Mouse (Mus musculus) liver, embryonic 14.5 days (tissue): ENCODE results near the gene Dnajb13.

Experiments used
- CTCF ChIP-seq: IDR thresholded peaks from 2 replicates; pipeline ENCODE4 v1.5.1; 2016; ENCODE audit warnings: antibody characterized with exemption, low read depth, control low read depth
- EP300 ChIP-seq: IDR thresholded peaks from 2 replicates; pipeline ENCODE4 v1.6.1; 2016; ENCODE audit warnings: antibody characterized with exemption, low read depth

- TF ChIP-seq CTCF (no peak), EP300 (no peak)
Observed at GRCm38 (mm10) chr7:100544437-100544836, 29.7 kb upstream of the Dnajb13 start.
